Mouse (Mus musculus) thymus, adult 2 months (tissue): ENCODE results near the gene Ino80.

ENCODE experiments used
- CTCF ChIP-seq: fragments of 200-500 bp; IDR thresholded peaks from 2 replicates; pipeline ENCODE4 v1.5.1; 2012; ENCODE audit warnings: mild to moderate bottlenecking, control low read depth, low read length, moderate library complexity, borderline replicate concordance; ENCODE audit not compliant: control insufficient read depth, poor library complexity, insufficient read depth; ENCODE audit errors: extremely low read depth
- POLR2A ChIP-seq: fragments of 200-500 bp; IDR thresholded peaks from 2 replicates; pipeline ENCODE4 v1.6.1; 2012; ENCODE audit warnings: mild to moderate bottlenecking, low read length, control low read depth, moderate library complexity; ENCODE audit not compliant: control insufficient read depth, poor library complexity, insufficient read depth; ENCODE audit errors: extremely low read depth

DNA sequence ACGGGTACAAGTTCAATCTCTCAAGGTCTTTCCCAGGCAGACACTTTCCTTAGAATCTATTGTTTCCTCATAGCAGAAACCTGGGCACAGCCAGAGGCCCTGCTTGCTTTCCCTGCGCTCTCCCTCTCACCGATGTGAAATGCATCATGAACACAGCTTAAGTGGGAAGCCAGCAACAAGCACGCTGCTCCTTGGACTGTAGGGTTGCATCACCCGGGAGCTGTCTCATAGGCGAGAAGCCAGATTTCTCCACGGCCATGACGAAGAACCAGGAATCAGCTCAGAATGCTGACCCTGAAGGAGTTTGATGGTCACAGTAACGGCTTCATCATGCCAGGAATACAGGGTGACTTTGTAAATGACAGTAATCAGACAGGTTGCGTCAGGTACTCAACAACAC is 107.4 kb downstream of the Ino80 start:
- TF ChIP-seq CTCF (no peak), POLR2A (no peak)
